Mouse (Mus musculus): ENCODE measurements around the gene Uqcrh.

- TF ChIP-seq CTCF (IDR thresholded peaks at IDR 0.05; ENCODE audit: extremely low read depth, insufficient read depth, low read length) (no peak), POLR2A (IDR thresholded peaks at IDR 0.05; ENCODE audit: extremely low read depth, insufficient read depth, low read length) (no peak)
Measured at GRCm38 (mm10) chr4:116049211-116049610, 25.7 kb downstream of the Uqcrh start.
